Mouse (Mus musculus): ENCODE data around the gene 1700001J03Rik. TPM values are rescaled to one million over a fixed set of nuclear protein-coding genes. Genes with fewer than 3 reads are reported as not detected.

Gene 1700001J03Rik
- polyA plus RNA-seq, 1 experiment from 2014 or later, result not detected

DNA sequence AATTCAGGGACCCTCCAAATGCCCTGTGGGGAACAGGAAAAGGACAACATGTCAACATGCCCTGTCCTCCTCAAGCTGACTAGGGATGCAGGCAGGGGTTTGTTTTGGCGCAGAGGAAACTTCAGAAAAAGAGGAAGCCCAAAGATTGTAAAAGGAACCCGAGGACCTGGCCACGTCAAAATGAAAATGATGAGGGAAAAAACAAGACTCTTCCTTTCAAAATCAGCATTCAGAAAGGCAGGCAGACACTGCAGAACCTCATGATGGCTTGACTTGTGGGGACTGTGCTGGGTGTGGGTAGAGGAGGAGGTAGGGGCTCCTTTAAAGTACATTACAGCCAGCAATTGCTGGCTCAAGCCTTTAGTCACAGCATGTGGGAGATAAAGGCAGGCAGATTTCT lies 34.6 kb downstream of the 1700001J03Rik start:
- ATAC-seq (ENCODE audit: insufficient read depth) (no peak), DNase-seq (no peak)
- Histone ChIP-seq H3K9ac (no peak overlapping the region), H3K27ac (ENCODE audit: low read depth) (no peak overlapping the region), H3K4me2 (no peak overlapping the region), H3K9me3 (ENCODE audit: low read depth, low read length) (no peaks in the 10 kb centered on the region), H3K4me3 (ENCODE audit: low read depth, low read length) (no peak overlapping the region), H3K4me1 (ENCODE audit: insufficient read depth) (no peaks in the 10 kb centered on the region), H3K27me3 (ENCODE audit: insufficient read depth, low read length) (no peaks in the 10 kb centered on the region), H3K36me3 (ENCODE audit: insufficient read depth) (no peaks in the 10 kb centered on the region)
- no peak for TF ChIP-seq CTCF (IDR thresholded peaks at IDR 0.05; ENCODE audit: low read depth)
- WGBS, result 73% methylated on average over 3 of the region's 3 CpGs

DNA sequence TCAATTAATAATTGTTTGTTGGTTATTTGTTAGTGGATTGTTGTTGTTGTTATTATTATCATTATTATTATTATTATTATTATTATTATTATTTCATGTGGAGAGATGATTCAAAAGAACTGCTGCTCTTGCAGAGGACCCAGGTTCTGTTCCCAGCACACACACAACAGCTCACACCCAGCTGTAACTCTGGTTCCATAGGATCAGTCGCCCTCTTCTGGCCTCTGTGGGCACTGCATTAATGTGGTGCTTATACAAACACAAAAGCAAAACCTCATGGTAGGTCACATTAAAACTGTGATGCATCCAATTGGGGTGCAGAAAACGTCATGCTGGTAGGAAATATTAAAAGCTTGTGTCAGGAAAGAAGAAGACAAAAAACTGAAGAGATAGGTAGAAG lies 37.2 kb downstream of the 1700001J03Rik start:
- H3K27me3 ChIP-seq (ENCODE audit: insufficient read depth, low read length), result no peaks in the 10 kb centered on the region
- H3K9me3 ChIP-seq (ENCODE audit: low read depth, low read length), result no peaks in the 10 kb centered on the region
- no peaks in the 10 kb centered on the region for H3K36me3 ChIP-seq (ENCODE audit: insufficient read depth)
- 44% methylated on average over 2 of the region's 2 CpGs for WGBS
- DNase-seq (peak; percentile 35), ATAC-seq (ENCODE audit: insufficient read depth) (no peak)
- H3K4me1 ChIP-seq (ENCODE audit: insufficient read depth), result no peaks in the 10 kb centered on the region
- no peak for TF ChIP-seq CTCF (IDR thresholded peaks at IDR 0.05; ENCODE audit: low read depth)
- no peak overlapping the region for H3K27ac ChIP-seq (ENCODE audit: low read depth)
- H3K4me2 ChIP-seq, result no peak overlapping the region
- no peak overlapping the region for H3K9ac ChIP-seq
- H3K4me3 ChIP-seq (ENCODE audit: low read depth, low read length), result no peak overlapping the region

Other genes with a start within 250 kb of the 1700001J03Rik start
- gene Cyp3a25, start 175.7 kb downstream of the 1700001J03Rik start, polyA plus RNA-seq (2014; fragmentation: Nextera tagmentation; extraction: Ambion mirVana), result not detected in 2 replicates
- not detected in 2 replicates for gene Cyp3a59, start 106.0 kb downstream of the 1700001J03Rik start, polyA plus RNA-seq (2014; fragmentation: Nextera tagmentation; extraction: Ambion mirVana)
- gene Gm5565, start 24.8 kb downstream of the 1700001J03Rik start, polyA plus RNA-seq (2014; fragmentation: Nextera tagmentation; extraction: Ambion mirVana), result not detected in 2 replicates
- gene Gm6309, start 14.6 kb downstream of the 1700001J03Rik start, polyA plus RNA-seq (2014; fragmentation: Nextera tagmentation; extraction: Ambion mirVana), result not detected in 2 replicates
- 32.7 and 34.7 TPM in 2 replicates for gene Rnf6, start 36.3 kb upstream of the 1700001J03Rik start, polyA plus RNA-seq (2014; fragmentation: Nextera tagmentation; extraction: Ambion mirVana)
- gene Cdk8, start 45.9 kb upstream of the 1700001J03Rik start, polyA plus RNA-seq (2014; fragmentation: Nextera tagmentation; extraction: Ambion mirVana), result 28.4 and 29.8 TPM in 2 replicates
- gene Wasf3, start 199.7 kb upstream of the 1700001J03Rik start, polyA plus RNA-seq (2014; fragmentation: Nextera tagmentation; extraction: Ambion mirVana), result 0.57 and 0.84 TPM in 2 replicates

All from lung, embryonic 14.5 days (tissue).